Mouse (Mus musculus): ENCODE measurements around the gene Tdpoz3.
"Not testable (repeated sequence)": the region's sequence is repeated elsewhere in the genome, so short reads cannot be mapped to it uniquely, and the experiment has no call there.

The Tdpoz3 gene

DNA sequence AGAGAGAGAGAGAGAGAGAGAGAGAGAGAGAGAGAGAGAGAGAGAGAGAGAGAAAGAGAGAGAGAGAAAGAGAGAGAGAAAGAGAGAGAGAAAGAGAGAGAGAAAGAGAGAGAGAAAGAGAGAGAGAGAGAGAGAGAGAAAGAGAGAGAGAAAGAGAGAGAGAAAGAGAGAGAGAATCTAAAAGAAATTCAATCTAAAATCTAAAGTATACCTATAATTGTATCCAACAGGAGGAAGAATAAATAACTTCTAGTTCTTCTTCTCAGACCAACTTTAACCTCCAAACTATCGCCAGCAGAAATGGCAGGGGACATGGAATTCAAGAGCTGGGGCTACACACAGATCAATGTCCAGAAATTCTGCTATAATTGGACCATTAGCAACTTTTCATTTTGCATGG, at the start of gene Tdpoz3:
Tdpoz3 (plus strand) TSS at position 301 of the 400 bp plus-strand sequence.
- not testable (repeated sequence) for DNase-seq (ENCODE audit: low read depth)

DNA sequence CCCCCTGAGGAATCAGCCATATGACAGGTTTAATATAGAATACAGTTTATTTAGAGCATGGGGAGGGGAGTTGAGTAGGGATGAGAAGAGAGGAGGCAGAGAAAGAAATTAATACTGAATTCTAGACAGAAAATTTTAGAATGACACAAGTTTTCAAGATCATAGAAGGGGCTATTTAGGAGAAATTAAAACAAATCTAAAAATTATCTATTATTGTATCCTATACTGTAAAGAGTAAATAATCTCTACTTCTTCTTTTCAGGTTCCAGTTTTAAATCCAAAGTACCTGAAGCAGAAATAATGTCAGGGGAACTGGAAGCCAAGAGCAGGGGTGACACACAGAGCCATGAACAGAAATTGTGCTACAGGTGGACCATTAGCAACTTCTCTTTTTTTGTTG, 29.7 kb upstream of the Tdpoz3 start, which contains the start of gene Tdpoz4:
Tdpoz4 (plus strand) TSS at position 301 of the 400 bp plus-strand sequence.
- DNase-seq (ENCODE audit: low read depth), result not testable (repeated sequence)

DNA sequence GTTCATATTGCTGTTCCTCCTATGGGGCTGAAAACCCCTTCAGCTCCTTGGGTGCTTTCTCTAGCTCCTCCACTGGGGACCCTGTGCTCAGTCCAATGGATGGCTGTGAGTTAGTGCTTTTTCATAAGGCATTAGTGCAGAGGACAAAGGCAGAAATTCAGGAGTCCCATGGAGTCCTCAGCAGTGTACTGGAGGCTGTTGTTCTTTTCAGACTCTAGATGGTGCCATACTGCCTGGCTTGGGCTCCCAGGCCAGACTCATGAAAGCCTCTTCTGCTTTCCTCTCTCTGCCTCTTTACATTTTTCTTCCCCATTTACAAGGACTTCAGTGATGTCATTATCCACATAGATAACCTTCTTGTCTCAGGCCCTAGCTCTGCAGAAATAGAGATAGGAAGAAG, 12.5 kb upstream of the Tdpoz3 start:
- not testable (repeated sequence) for DNase-seq (ENCODE audit: low read depth)

DNA sequence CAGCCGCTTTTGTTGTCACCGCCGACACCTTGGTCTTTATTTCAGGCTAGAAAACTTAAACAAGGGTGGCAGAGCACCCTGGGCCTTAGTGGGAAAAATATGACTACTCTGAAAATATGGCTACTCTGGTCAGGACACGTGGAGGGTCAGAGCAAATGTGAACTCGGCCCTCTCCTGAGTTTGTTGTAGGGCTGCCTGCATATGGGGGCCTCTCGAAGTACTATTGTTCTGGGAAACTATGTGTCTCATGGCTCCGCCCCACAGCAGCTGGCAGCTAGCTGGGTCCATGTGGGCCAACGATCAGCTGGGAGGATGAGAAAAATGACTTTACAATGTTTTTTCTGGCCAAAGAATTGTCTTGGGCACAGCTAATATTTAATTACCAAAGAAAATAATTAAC, 33.1 kb downstream of the Tdpoz3 start:
- DNase-seq (ENCODE audit: low read depth), result not testable (repeated sequence)

- DNase-seq (ENCODE audit: low read depth), result not testable (repeated sequence)
Observed at GRCm38 (mm10) chr3:93870635-93871034, 44.8 kb downstream of the Tdpoz3 start.
